Mouse (Mus musculus) ES-E14 (cell line): ENCODE data around the gene Amotl1. TPM values are rescaled to one million over a fixed set of nuclear protein-coding genes. Genes with fewer than 3 reads are reported as not detected.

Experiments
- DNase-seq: peaks from one replicate; pipeline ENCODE4 v3.0.0-alpha.2; 2013; ENCODE audit warnings: low read depth, low spot score
- H3K27ac ChIP-seq: 2 replicates; pipeline ENCODE4 v1.5.1; 2012; ENCODE audit warnings: low read depth, mild to moderate bottlenecking, low read length, moderate library complexity, mixed read lengths; ENCODE audit not compliant: poor library complexity, insufficient read depth, severe bottlenecking
- H3K36me3 ChIP-seq: 2 replicates; pipeline ENCODE4 v1.6.1; 2012; ENCODE audit warnings: mild to moderate bottlenecking, low read length, moderate library complexity, mixed read lengths; ENCODE audit not compliant: control insufficient read depth, poor library complexity, insufficient read depth, severe bottlenecking
- H3K4me1 ChIP-seq, 2 experiments: fragments of 150-350 bp in 1 of 2; sonication (generic) in 1 of 2; 2 replicates each; pipeline ENCODE4 v1.6.1; 2012; ENCODE audit warnings: low read length in 2 of 2, mild to moderate bottlenecking in 1 of 2, mixed read lengths in 1 of 2; ENCODE audit not compliant: control insufficient read depth in 2 of 2, insufficient read depth in 2 of 2, poor library complexity in 1 of 2
- H3K4me3 ChIP-seq, 2 experiments: fragments of 150-350 bp in 1 of 2; sonication (generic) in 1 of 2; 2 replicates each; pipeline ENCODE4 v1.5.1; 2012; ENCODE audit warnings: low read length in 2 of 2, low read depth in 1 of 2, mild to moderate bottlenecking in 1 of 2, mixed read lengths in 1 of 2; ENCODE audit not compliant: insufficient read depth in 1 of 2, poor library complexity in 1 of 2, severe bottlenecking in 1 of 2
- H3K9ac ChIP-seq: 2 replicates; pipeline ENCODE4 v1.6.1; 2012; ENCODE audit warnings: low read depth, mild to moderate bottlenecking, low read length, mixed read lengths; ENCODE audit not compliant: poor library complexity, insufficient read depth, severe bottlenecking
- H3K9me3 ChIP-seq: fragments of 150-350 bp; sonication (generic); 2 replicates; pipeline ENCODE4 v1.6.1; 2012; ENCODE audit warnings: low read depth, mild to moderate bottlenecking, low read length; ENCODE audit not compliant: control insufficient read depth, insufficient read depth
- CHD2 ChIP-seq: IDR thresholded peaks from 2 replicates; pipeline ENCODE4 v1.6.1; 2014; ENCODE audit warnings: mild to moderate bottlenecking, low read depth, low read length, inconsistent platforms
- HCFC1 ChIP-seq: IDR thresholded peaks from 2 replicates; pipeline ENCODE4 v1.6.1; 2012; ENCODE audit warnings: low read length, inconsistent platforms, borderline replicate concordance; ENCODE audit not compliant: insufficient read depth
- MAFK ChIP-seq: IDR thresholded peaks from 2 replicates; pipeline ENCODE4 v1.6.1; 2014; ENCODE audit warnings: mild to moderate bottlenecking, low read depth, low read length, inconsistent platforms; ENCODE audit not compliant: insufficient read depth
- ZC3H11A ChIP-seq: IDR thresholded peaks from 2 replicates; pipeline ENCODE4 v1.6.1; 2012; ENCODE audit warnings: low read depth, mild to moderate bottlenecking, inconsistent platforms, low read length, borderline replicate concordance
- ZNF384 ChIP-seq: IDR thresholded peaks from 2 replicates; pipeline ENCODE4 v1.6.1; 2012; ENCODE audit warnings: low read depth, low read length, inconsistent platforms
- in situ Hi-C, 2 experiments: fragments of 600-800 bp; cut with MboI; formaldehyde crosslinking; loops; one replicate each; pipeline ENCODE4 v1.15.1; 2025; ENCODE audit warnings: low sequenced_read_pairs in 2 of 2, inconsistent platforms in 1 of 2; ENCODE audit not compliant: unreplicated experiment in 2 of 2
- total RNA-seq: library from RNA; depleted of rRNA; stranded (reverse); fragments of 300-350 nt; gene quantifications from 2 replicates; pipeline ENCODE4 v1.2.3, GENCODE M21; 2012

Gene Amotl1
- total RNA-seq, 1 experiment = 24.6 TPM

DNA sequence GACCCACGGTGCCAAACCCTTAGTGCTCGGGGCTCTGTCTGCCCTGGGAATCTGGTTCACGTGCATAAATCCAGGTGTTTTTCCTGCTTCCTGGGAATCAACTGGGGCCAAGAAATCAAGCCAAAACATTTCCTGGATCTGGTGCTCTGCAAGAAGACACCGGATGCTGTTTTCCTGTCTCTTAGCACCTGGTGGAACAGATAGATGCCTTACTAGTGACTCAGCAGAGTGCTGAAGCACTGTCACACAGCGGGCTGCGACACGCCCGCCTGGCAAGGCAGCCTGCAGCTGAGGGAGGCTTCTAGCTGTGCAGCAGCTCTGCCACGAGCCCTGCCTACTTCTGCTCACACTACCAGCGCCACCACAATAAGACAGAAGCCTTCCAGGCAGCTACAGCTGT lies 85.4 kb downstream of the Amotl1 start:
- Histone ChIP-seq H3K9ac (no peak overlapping the region), H3K4me1 (peaks cover 0 to 6% of the 10 kb centered on the region in 2 experiments; a peak in 1 of 4 replicates), H3K27ac (no peak overlapping the region), H3K9me3 (no peaks in the 10 kb centered on the region), H3K36me3 (peaks cover 2% of the 10 kb centered on the region; the same call in 1 of the 2 replicates), H3K4me3 (no peak overlapping the region)
- DNase-seq = no peak
- no peak for TF ChIP-seq ZC3H11A
- peak; percentile 66; the same call in 1 of the 2 replicates for TF ChIP-seq MAFK
- in situ Hi-C loops = no loop called here

DNA sequence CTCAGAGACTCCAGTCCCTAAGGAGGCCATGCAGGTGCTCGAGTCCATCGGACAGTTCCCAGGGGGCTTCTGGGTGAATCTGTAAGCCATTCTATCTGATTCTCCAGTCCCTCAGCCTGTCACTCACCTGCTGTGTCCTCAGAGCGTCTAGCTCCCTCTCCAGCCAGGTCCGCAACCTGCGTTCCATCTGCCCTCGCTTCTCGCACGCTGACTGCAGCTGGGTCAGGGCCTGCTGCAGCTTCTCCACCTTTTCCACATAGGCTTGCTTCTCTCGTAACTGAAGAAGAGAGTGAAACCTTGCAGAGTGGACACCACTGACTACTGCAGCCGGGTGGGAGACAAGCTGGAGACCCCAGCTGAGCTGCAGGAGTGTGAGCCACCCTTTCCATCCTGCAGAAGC lies 86.5 kb downstream of the Amotl1 start:
- DNase-seq = no peak
- Histone ChIP-seq H3K9me3 (no peaks in the 10 kb centered on the region), H3K9ac (no peak overlapping the region), H3K4me1 (peaks cover 0 to 6% of the 10 kb centered on the region in 2 experiments; a peak in 1 of 4 replicates), H3K27ac (no peak overlapping the region), H3K36me3 (peaks cover 2% of the 10 kb centered on the region; the same call in 1 of the 2 replicates), H3K4me3 (no peak overlapping the region)
- TF ChIP-seq MAFK (no peak), CHD2 (no peak), HCFC1 (no peak), ZNF384 (no peak), ZC3H11A (no peak)
- in situ Hi-C loops = no loop called here

DNA sequence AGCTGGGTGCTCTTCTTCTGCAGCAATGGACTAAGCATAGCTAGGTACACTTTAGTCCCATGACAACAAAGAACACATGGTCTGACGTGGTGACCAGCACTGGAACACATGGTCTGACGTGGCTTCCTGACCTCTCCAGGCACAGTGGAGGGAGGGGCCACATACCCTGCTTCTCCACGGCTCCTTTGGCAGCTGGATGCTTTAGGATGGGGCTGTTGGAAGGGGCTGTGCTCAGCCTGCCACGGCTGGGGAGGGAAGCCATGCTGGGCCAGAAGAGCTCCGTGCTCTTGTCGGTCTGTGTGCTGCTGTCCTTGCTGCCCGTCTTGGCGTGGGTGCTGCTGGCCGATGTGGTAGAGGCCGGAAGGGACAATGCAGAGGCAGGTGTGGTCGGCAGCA lies 96.5 kb downstream of the Amotl1 start:
- no peaks in the 10 kb centered on the region; a peak in 1 of 4 replicates for H3K4me1 ChIP-seq
- DNase-seq = no peak
- TF ChIP-seq CHD2 = no peak
- no peak for TF ChIP-seq ZC3H11A
- TF ChIP-seq ZNF384 = no peak
- TF ChIP-seq MAFK = no peak
- TF ChIP-seq HCFC1 = no peak
- no peaks in the 10 kb centered on the region for H3K9me3 ChIP-seq
- H3K27ac ChIP-seq = no peak overlapping the region; the same call in 1 of the 2 replicates
- in situ Hi-C loops = no loop called here
- H3K4me3 ChIP-seq = no peak overlapping the region
- H3K9ac ChIP-seq = no peak overlapping the region
- H3K36me3 ChIP-seq = peaks cover 12% of the 10 kb centered on the region; the same call in 1 of the 2 replicates

DNA sequence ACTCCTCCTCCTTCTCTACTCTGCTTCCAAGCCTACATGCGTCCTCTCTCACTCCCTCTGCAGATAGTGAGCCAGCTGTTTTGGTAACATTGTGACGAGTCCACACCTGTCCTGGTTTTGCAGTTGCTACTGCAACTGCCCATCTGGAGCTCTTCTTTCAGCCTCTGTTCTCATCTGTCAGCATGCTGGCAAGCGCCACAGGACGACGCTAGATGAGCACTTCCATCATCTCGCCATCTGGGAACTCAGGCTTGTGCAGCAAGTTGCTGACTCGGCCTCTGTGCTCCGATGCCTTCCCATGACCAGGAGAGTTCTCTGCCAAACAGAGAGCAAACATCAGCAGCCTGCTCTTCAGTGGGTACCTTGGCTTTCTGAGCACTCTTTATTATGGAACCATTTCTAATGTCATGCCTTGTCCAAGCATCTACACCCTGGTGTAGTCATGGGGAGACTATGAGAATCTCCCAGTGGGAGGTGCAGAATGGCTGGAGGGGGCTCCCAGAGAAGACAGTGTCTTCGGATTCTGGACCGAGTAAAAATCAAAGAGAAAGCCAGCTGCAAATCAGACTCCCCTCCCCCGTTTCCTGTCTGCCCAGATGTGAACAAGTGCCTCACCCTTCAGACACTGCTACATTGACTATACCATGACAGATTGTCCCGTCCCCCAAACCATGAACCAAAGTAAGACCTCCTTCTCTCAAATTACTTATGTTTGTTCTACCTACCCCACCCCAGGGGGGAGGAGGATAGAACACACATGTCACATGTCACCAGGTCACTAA lies 97.1 kb downstream of the Amotl1 start:
- H3K9me3 ChIP-seq = no peaks in the 10 kb centered on the region
- peaks cover 12% of the 10 kb centered on the region; the same call in 1 of the 2 replicates for H3K36me3 ChIP-seq
- H3K9ac ChIP-seq = no peak overlapping the region
- in situ Hi-C loops = no loop called here
- H3K4me3 ChIP-seq = no peak overlapping the region
- no peak for TF ChIP-seq CHD2
- no peak for TF ChIP-seq MAFK
- no peak for TF ChIP-seq HCFC1
- TF ChIP-seq ZNF384 = no peak
- TF ChIP-seq ZC3H11A = no peak
- H3K4me1 ChIP-seq = no peaks in the 10 kb centered on the region; a peak in 1 of 4 replicates
- H3K27ac ChIP-seq = no peak overlapping the region; the same call in 1 of the 2 replicates
- no peak for DNase-seq
